Mouse (Mus musculus) G1E (cell line): ENCODE measurements at regions not wholly inside any gene's neighbourhood (a gene's known extent, or its start where the extent isn't known, plus 50 kb on each side); places are given as distances from the start of the nearest gene placed in this dataset.

ENCODE experiments used
- ATAC-seq: 2 replicates; pipeline ENCODE4 v1.8.0; 2016; ENCODE audit warnings: mild to moderate bottlenecking; ENCODE audit not compliant: insufficient number of reproducible peaks, poor library complexity, low FRiP score, severe bottlenecking; ENCODE audit errors: extremely low read depth
- DNase-seq: peaks from one replicate; pipeline ENCODE4 v3.0.0; 2012; ENCODE audit warnings: low spot score
- H3K27me3 ChIP-seq: 2 replicates; pipeline ENCODE4 v1.6.1; 2012; ENCODE audit warnings: mild to moderate bottlenecking, low read length, inconsistent platforms; ENCODE audit not compliant: insufficient read depth
- H3K36me3 ChIP-seq: replicated peaks from 2 replicates; pipeline ENCODE3; 2012; ENCODE audit warnings: mild to moderate bottlenecking, inconsistent platforms
- H3K4me1 ChIP-seq: 2 replicates; pipeline ENCODE4 v1.6.1; 2012; ENCODE audit warnings: low read depth, low read length, inconsistent platforms, mixed read lengths; ENCODE audit not compliant: insufficient read depth
- H3K4me3 ChIP-seq: 2 replicates; pipeline ENCODE4 v1.5.1; 2012; ENCODE audit warnings: low read depth, mild to moderate bottlenecking, inconsistent platforms, low read length, moderate library complexity, mixed read lengths
- H3K9me3 ChIP-seq: replicated peaks from 2 replicates; pipeline ENCODE4 v1.6.1; 2012; ENCODE audit warnings: inconsistent platforms
- CTCF ChIP-seq: IDR thresholded peaks from 2 replicates; pipeline ENCODE4 v1.5.1; 2012; ENCODE audit warnings: low read depth, low read length, inconsistent platforms, mixed read lengths
- GATA1 ChIP-seq: IDR thresholded peaks from 2 replicates; pipeline ENCODE4 v1.6.1; 2012; ENCODE audit warnings: borderline replicate concordance, low read length, inconsistent platforms, mixed read lengths
- GATA2 ChIP-seq: IDR thresholded peaks from 2 replicates; pipeline ENCODE4 v1.6.1; 2012; ENCODE audit warnings: low read depth, low read length, inconsistent platforms, borderline replicate concordance
- POLR2AphosphoS5 ChIP-seq: IDR thresholded peaks from 2 replicates; pipeline ENCODE4 v1.6.1; 2012; ENCODE audit warnings: low read depth, low read length, inconsistent platforms; ENCODE audit not compliant: insufficient replicate concordance
- TAL1 ChIP-seq: conservative IDR thresholded peaks from 2 replicates; pipeline ENCODE4 v1.6.1; 2012; ENCODE audit warnings: low read depth, low read length, inconsistent platforms, mixed read lengths

- TF ChIP-seq GATA2 = no peak
- Histone ChIP-seq H3K4me1 (no peaks in the 10 kb centered on the region), H3K36me3 (no peaks in the 10 kb centered on the region), H3K4me3 (no peak overlapping the region), H3K27me3 (no peaks in the 10 kb centered on the region), H3K9me3 (peaks cover 42% of the 10 kb centered on the region)
- DNase-seq = no peak
- no peak for ATAC-seq
These were observed 98.4 kb downstream of the Akap11 start for GRCm38 (mm10) chr14:78438064-78438677.

GRCm38 (mm10) chr14:78436586-78436985 lies 100.0 kb downstream of the Akap11 start:
- Histone ChIP-seq H3K27me3 (no peaks in the 10 kb centered on the region), H3K36me3 (no peaks in the 10 kb centered on the region), H3K4me3 (no peak overlapping the region), H3K4me1 (no peaks in the 10 kb centered on the region), H3K9me3 (peaks cover 52% of the 10 kb centered on the region)
- ATAC-seq = no peak
- no peak for TF ChIP-seq CTCF
- TF ChIP-seq POLR2AphosphoS5 = no peak
- no peak for TF ChIP-seq TAL1
- TF ChIP-seq GATA1 = no peak
- DNase-seq = no peak

- Histone ChIP-seq H3K4me1 (no peaks in the 10 kb centered on the region), H3K36me3 (no peaks in the 10 kb centered on the region), H3K4me3 (no peak overlapping the region), H3K27me3 (no peaks in the 10 kb centered on the region), H3K9me3 (peaks cover 49% of the 10 kb centered on the region)
- TF ChIP-seq CTCF = no peak
- TF ChIP-seq TAL1 = no peak
- TF ChIP-seq POLR2AphosphoS5 = no peak
- TF ChIP-seq GATA1 = no peak
- TF ChIP-seq GATA2 = no peak
- ATAC-seq (no peak), DNase-seq (no peak)
These were observed 100.6 kb downstream of the Akap11 start for GRCm38 (mm10) chr14:78435982-78436381.

GRCm38 (mm10) chr14:78435561-78435960 lies 101.0 kb downstream of the Akap11 start:
- H3K4me1 ChIP-seq = no peaks in the 10 kb centered on the region
- peaks cover 49% of the 10 kb centered on the region for H3K9me3 ChIP-seq
- ATAC-seq = no peak
- H3K27me3 ChIP-seq = no peaks in the 10 kb centered on the region
- no peak for DNase-seq
- H3K36me3 ChIP-seq = no peaks in the 10 kb centered on the region
- no peak overlapping the region for H3K4me3 ChIP-seq
- no peak for TF ChIP-seq GATA2
- TF ChIP-seq TAL1 = no peak
- no peak for TF ChIP-seq CTCF
- no peak for TF ChIP-seq GATA1
- no peak for TF ChIP-seq POLR2AphosphoS5

GRCm38 (mm10) chr14:78434753-78435152 lies 101.9 kb downstream of the Akap11 start:
- Histone ChIP-seq H3K4me3 (no peak overlapping the region), H3K4me1 (no peaks in the 10 kb centered on the region)
- DNase-seq = no peak

GRCm38 (mm10) chr14:78434126-78434525 lies 102.5 kb downstream of the Akap11 start:
- Histone ChIP-seq H3K4me1 (no peaks in the 10 kb centered on the region), H3K9me3 (peaks cover 49% of the 10 kb centered on the region), H3K4me3 (no peak overlapping the region), H3K36me3 (no peaks in the 10 kb centered on the region), H3K27me3 (no peaks in the 10 kb centered on the region)
- ATAC-seq (no peak), DNase-seq (no peak)
- TF ChIP-seq TAL1 = no peak
- no peak for TF ChIP-seq CTCF
- TF ChIP-seq GATA1 = no peak
- TF ChIP-seq GATA2 = no peak
- TF ChIP-seq POLR2AphosphoS5 = no peak

More at GRCm38 (mm10) chr14:78434753-78435152, 101.9 kb downstream of the Akap11 start:
- no peaks in the 10 kb centered on the region for H3K27me3 ChIP-seq
- TF ChIP-seq GATA2 = no peak
- no peak for TF ChIP-seq CTCF
- no peak for TF ChIP-seq POLR2AphosphoS5
- no peak for TF ChIP-seq TAL1
- TF ChIP-seq GATA1 = no peak
- no peak for ATAC-seq
- peaks cover 49% of the 10 kb centered on the region for H3K9me3 ChIP-seq
- no peaks in the 10 kb centered on the region for H3K36me3 ChIP-seq
